Mouse (Mus musculus) bone marrow macrophage, adult 2 months (primary cell): ENCODE results near the gene Vps36.

Experiments
- CTCF ChIP-seq: IDR thresholded peaks from 2 replicates; pipeline ENCODE4 v1.5.1; 2012; ENCODE audit warnings: low read depth, mild to moderate bottlenecking, low read length, moderate library complexity
- POLR2A ChIP-seq: IDR thresholded peaks from 2 replicates; pipeline ENCODE4 v1.6.1; 2012; ENCODE audit warnings: mild to moderate bottlenecking, low read depth, low read length, borderline replicate concordance

DNA sequence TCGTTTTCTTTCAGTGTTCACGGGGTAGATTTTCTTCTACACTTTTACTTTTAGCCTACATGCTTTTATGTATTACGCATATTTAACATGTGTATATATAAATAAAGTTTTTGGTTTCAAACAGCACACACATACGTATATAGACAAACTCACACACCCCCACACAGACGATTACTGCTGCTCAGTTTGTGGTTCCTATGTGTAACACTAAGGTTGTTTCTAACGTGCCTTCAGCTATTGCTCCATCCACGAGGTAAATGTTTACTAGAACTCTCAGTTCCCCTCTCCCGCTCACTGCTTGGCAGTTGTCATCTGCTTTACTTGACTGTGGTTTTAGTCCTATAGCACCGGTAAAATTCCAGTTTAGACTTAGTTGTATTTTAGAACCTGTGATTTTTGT, 56.5 kb downstream of the Vps36 start:
- TF ChIP-seq CTCF (no peak), POLR2A (no peak)
